ENCODE assay signal across 11 mouse cellular contexts in the genomic region with DNA sequence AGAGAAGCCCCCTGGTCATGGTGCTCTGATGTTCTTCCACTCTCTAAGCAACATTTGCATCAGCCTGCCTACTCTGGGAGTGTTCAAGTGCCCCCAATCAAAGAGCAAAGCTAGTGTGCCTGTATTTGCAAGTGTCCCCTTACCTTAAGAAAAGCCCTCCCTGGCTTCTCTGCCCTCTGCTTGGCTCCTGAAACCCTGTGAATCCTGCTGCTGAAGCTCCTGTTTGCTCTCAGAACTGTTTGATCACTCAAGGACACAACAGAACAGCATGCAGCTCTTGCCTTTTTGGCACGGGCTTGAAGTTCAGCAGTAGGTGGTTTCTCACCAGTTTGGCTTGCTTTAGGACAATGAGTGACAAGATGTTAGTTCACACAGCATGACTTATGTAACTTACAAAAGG.
DNase-seq lines count a peak whose midpoint lies in the region; ATAC-seq and TF ChIP-seq lines count a peak whose summit lies in the region.
"Had no signal": no experiment of that assay in that cellular context is flagged by ENCODE, and none has a peak within 500 bp of the region (broad histone marks: within the 10 kb centered on the region; RNA-seq: fewer than 3 reads in every experiment).

No protein-coding gene starts in this region.

- no peak for TF ChIP-seq CTCF in thymus, adult 2 months (IDR thresholded peaks at IDR 0.05; ENCODE audit: borderline replicate concordance, control insufficient read depth, extremely low read depth, insufficient read depth, low read length, poor library complexity)

- ATAC-seq in hindbrain, embryonic 15.5 days (ENCODE audit: low FRiP score, low read depth), result no peak
- ATAC-seq in hindbrain, embryonic 11.5 days (ENCODE audit: low FRiP score), result no peak

- no peak overlapping the region for H3K4me2 ChIP-seq in hindbrain, embryonic 15.5 days
- no peak overlapping the region for H3K4me2 ChIP-seq in hindbrain, embryonic 11.5 days (replicated peaks; ENCODE audit: low read depth, low read length)
- H3K4me2 ChIP-seq: heart, embryonic 11.5 days; kidney, embryonic 15.5 days; lung, embryonic 14.5 days had no signal

- WGBS in hindbrain, embryonic 15.5 days, result 5% methylated on average over 1 of the region's 1 CpGs
- 3% methylated on average over 1 of the region's 1 CpGs for WGBS in hindbrain, embryonic 11.5 days
- WGBS in thymus, adult 2 months, result 50% methylated on average over 1 of the region's 1 CpGs

- peak; percentile 46 to 62 for DNase-seq in adrenal gland, adult (ENCODE audit: inconsistent age in 2 of 2, low spot score in 1 of 2)
- DNase-seq in adrenal gland, postnatal 25 days, result no peak
- no peak for DNase-seq in hindbrain, embryonic 11.5 days (ENCODE audit: low spot score)
- no peak for DNase-seq in thymus, adult 2 months
- no peak for DNase-seq in thymus, adult 18-20 months
- DNase-seq in c-Kit-positive CD71-positive TER-119-positive erythroid progenitor cells, embryonic 14.5 days (ENCODE audit: low spot score), result no peak
- DNase-seq in gastrocnemius, postnatal 4 days (ENCODE audit: low spot score in 2 of 2), result no peak
- DNase-seq: lung, embryonic 14.5 days had no signal

- H3K4me3 ChIP-seq in hindbrain, embryonic 15.5 days, result no peak overlapping the region
- no peak overlapping the region for H3K4me3 ChIP-seq in hindbrain, embryonic 11.5 days (ENCODE audit: low read depth, low read length)
- no peak overlapping the region for H3K4me3 ChIP-seq in thymus, adult 2 months (ENCODE audit: control insufficient read depth, insufficient read depth, low read length)
- H3K4me3 ChIP-seq: kidney, embryonic 15.5 days had no signal

- H3K27me3 ChIP-seq in hindbrain, embryonic 15.5 days, result no peaks in the 10 kb centered on the region
- H3K27me3 ChIP-seq in hindbrain, embryonic 11.5 days (ENCODE audit: control insufficient read depth, insufficient read depth, low read length), result no peaks in the 10 kb centered on the region
- no peaks in the 10 kb centered on the region for H3K27me3 ChIP-seq in thymus, adult 2 months (ENCODE audit: control insufficient read depth, insufficient read depth, low read length)
- H3K27me3 ChIP-seq: kidney, embryonic 15.5 days had no signal

- H3K27ac ChIP-seq in hindbrain, embryonic 15.5 days (replicated peaks), result 0 out of 2 replicates have a peak overlapping the region, but pooled peaks have one; percentile 3
- no peak overlapping the region for H3K27ac ChIP-seq in hindbrain, embryonic 11.5 days (ENCODE audit: low read depth, low read length)
- peak overlapping the region; percentile 61 for H3K27ac ChIP-seq in thymus, adult 2 months (ENCODE audit: control insufficient read depth, insufficient read depth, low read length)
- H3K27ac ChIP-seq: kidney, embryonic 15.5 days had no signal

- no peak for TF ChIP-seq POLR2A in thymus, adult 2 months (IDR thresholded peaks at IDR 0.05; ENCODE audit: control insufficient read depth, extremely low read depth, insufficient read depth, low read length, poor library complexity)

- no peaks in the 10 kb centered on the region for H3K4me1 ChIP-seq in hindbrain, embryonic 15.5 days (replicated peaks)
- H3K4me1 ChIP-seq in hindbrain, embryonic 11.5 days (replicated peaks; ENCODE audit: control insufficient read depth, insufficient read depth, low read length), result no peaks in the 10 kb centered on the region
- peaks cover 18% of the 10 kb centered on the region for H3K4me1 ChIP-seq in thymus, adult 2 months (replicated peaks; ENCODE audit: control insufficient read depth, insufficient read depth, low read length)

- H3K36me3 ChIP-seq in hindbrain, embryonic 15.5 days, result no peaks in the 10 kb centered on the region
- H3K36me3 ChIP-seq in hindbrain, embryonic 11.5 days (ENCODE audit: control insufficient read depth, insufficient read depth, low read length), result no peaks in the 10 kb centered on the region
- no peaks in the 10 kb centered on the region for H3K36me3 ChIP-seq in thymus, adult 2 months (ENCODE audit: control insufficient read depth, insufficient read depth, low read length)
- H3K36me3 ChIP-seq: kidney, embryonic 15.5 days had no signal

- no peaks in the 10 kb centered on the region for H3K9me3 ChIP-seq in hindbrain, embryonic 15.5 days
- H3K9me3 ChIP-seq in hindbrain, embryonic 11.5 days (ENCODE audit: control insufficient read depth, low read length), result no peaks in the 10 kb centered on the region
- H3K9me3 ChIP-seq: kidney, embryonic 15.5 days had no signal

- no peak overlapping the region for H3K9ac ChIP-seq in hindbrain, embryonic 15.5 days
- H3K9ac ChIP-seq in hindbrain, embryonic 11.5 days (ENCODE audit: low read depth, low read length), result no peak overlapping the region
- H3K9ac ChIP-seq: kidney, embryonic 15.5 days; lung, embryonic 14.5 days had no signal

Comparison
In these comparisons a context has a peak if more than half of its experiments do, and no peak if none do; other contexts are left out.
1. DNase-seq: peak in adrenal gland, adult (2 of 2); none in adrenal gland, postnatal 25 days (single experiment), hindbrain, embryonic 11.5 days (single experiment), thymus, adult 2 months (single experiment), thymus, adult 18-20 months (0 of 2), c-Kit-positive CD71-positive TER-119-positive erythroid progenitor cells, embryonic 14.5 days (single experiment) and gastrocnemius, postnatal 4 days (0 of 2).